In the genomic region with DNA sequence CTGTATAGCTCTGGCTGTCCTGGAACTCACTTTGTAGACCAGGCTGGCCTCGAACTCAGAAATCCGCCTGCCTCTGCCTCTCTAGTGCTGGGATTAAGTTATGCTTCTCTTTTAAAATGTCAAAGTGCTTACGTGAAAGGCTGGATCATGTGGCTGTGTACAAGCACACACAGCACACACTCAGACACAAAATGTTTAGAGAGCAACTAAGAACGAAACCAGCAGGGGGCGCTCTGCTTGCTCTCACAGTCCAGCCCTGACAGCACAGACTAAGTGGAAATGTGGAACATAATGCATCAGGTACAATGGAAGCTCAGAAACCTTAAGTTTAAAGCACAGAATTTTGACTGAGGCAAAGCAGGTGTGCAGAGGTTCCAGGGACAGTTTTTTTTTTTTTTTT, we compare ENCODE assay signal across 8 mouse cellular contexts. TPM values are rescaled to one million over a fixed set of nuclear protein-coding genes. Genes with fewer than 3 reads are reported as not detected.
DNase-seq lines count a peak whose midpoint lies in the region; ATAC-seq and TF ChIP-seq lines count a peak whose summit lies in the region.

No protein-coding gene starts in this region.

- H3K27ac ChIP-seq in MEL (ENCODE audit: control insufficient read depth, low read depth, low read length): no peak overlapping the region
- no peak overlapping the region for H3K27ac ChIP-seq in forebrain, embryonic 12.5 days
- no peak overlapping the region for H3K27ac ChIP-seq in lung, postnatal 0 days (ENCODE audit: low read length)

- WGBS in forebrain, embryonic 12.5 days: 9% methylated on average over 5 of the region's 5 CpGs
- 9% methylated on average over 5 of the region's 5 CpGs for WGBS in lung, postnatal 0 days

- peak; percentile 66; the same call in 1 of the 2 replicates for ATAC-seq in forebrain, embryonic 12.5 days (ENCODE audit: low FRiP score)
- peak; percentile 81 for ATAC-seq in lung, postnatal 0 days

- peak; percentile 47 for TF ChIP-seq RAD21 in MEL (IDR thresholded peaks at IDR 0.05; ENCODE audit: low read depth, low read length)

- no peaks in the 10 kb centered on the region for H3K9me3 ChIP-seq in MEL (replicated peaks; ENCODE audit: insufficient read depth, low read length)
- H3K9me3 ChIP-seq in forebrain, embryonic 12.5 days: 0 out of 2 replicates have a peak, but pooled peaks cover 3% of the 10 kb centered on the region
- H3K9me3 ChIP-seq in lung, postnatal 0 days (ENCODE audit: low read length): no peaks in the 10 kb centered on the region

- no peak overlapping the region for H3K9ac ChIP-seq in MEL (ENCODE audit: control insufficient read depth, low read depth, low read length, poor library complexity, severe bottlenecking)
- no peak overlapping the region for H3K9ac ChIP-seq in forebrain, embryonic 12.5 days
- H3K9ac ChIP-seq in lung, postnatal 0 days (replicated peaks; ENCODE audit: low read depth): no peak overlapping the region

- peak; percentile 93 to 98 (median 96) for TF ChIP-seq CTCF in MEL (IDR thresholded peaks at IDR 0.05 in 2 of 3, conservative IDR thresholded peaks at IDR 0.05 in 1 of 3; ENCODE audit: control insufficient read depth in 1 of 3, insufficient read depth in 1 of 3, low read depth in 2 of 3, low read length in 3 of 3, poor library complexity in 1 of 3, severe bottlenecking in 1 of 3)
- TF ChIP-seq CTCF in lung, postnatal 0 days (IDR thresholded peaks at IDR 0.05): peak; percentile 92

- intact Hi-C loops in heart, postnatal 36 days (cut with DNase I): loop anchor here (5.0 kb wide), 2 partner anchors 95 to 110 kb away; a partner anchor contains a TSS

- peaks cover 0 to 42% of the 10 kb centered on the region in 2 experiments; a peak in 3 of 4 replicates for H3K36me3 ChIP-seq in MEL (ENCODE audit: control insufficient read depth in 1 of 2, insufficient read depth in 2 of 2, low read length in 2 of 2)
- no peaks in the 10 kb centered on the region for H3K36me3 ChIP-seq in forebrain, embryonic 12.5 days (replicated peaks)
- no peaks in the 10 kb centered on the region for H3K36me3 ChIP-seq in lung, postnatal 0 days (ENCODE audit: insufficient read depth, low read length)

- peaks cover 18% of the 10 kb centered on the region for H3K79me2 ChIP-seq in MEL (ENCODE audit: control insufficient read depth, insufficient read depth, low read length, poor library complexity)

- no peak for TF ChIP-seq POLR2A in MEL (IDR thresholded peaks at IDR 0.05; ENCODE audit: control insufficient read depth in 1 of 2, insufficient read depth in 1 of 2, low read depth in 1 of 2, low read length in 2 of 2, poor library complexity in 1 of 2)

- H3K4me2 ChIP-seq in forebrain, embryonic 12.5 days: no peak overlapping the region
- H3K4me2 ChIP-seq in lung, postnatal 0 days (replicated peaks; ENCODE audit: low read depth, low read length): no peak overlapping the region

- TF ChIP-seq EP300 in MEL (IDR thresholded peaks at IDR 0.05; ENCODE audit: low read depth in 1 of 2, low read length in 2 of 2): no peak; a peak in 1 of 4 replicates
- no peak for TF ChIP-seq EP300 in lung, postnatal 0 days (IDR thresholded peaks at IDR 0.05)

- peaks cover 25% of the 10 kb centered on the region in 2 experiments for H3K4me1 ChIP-seq in MEL (ENCODE audit: control insufficient read depth in 1 of 2, insufficient read depth in 2 of 2, low read length in 2 of 2)
- H3K4me1 ChIP-seq in forebrain, embryonic 12.5 days: peaks cover 12% of the 10 kb centered on the region
- peaks cover 4% of the 10 kb centered on the region; the same call in 1 of the 2 replicates for H3K4me1 ChIP-seq in lung, postnatal 0 days (ENCODE audit: insufficient read depth, low read depth, low read length)

- peak; percentile 98 for DNase-seq in MEL (ENCODE audit: low read depth, low spot score)
- DNase-seq in c-Kit-negative CD71-positive TER-119-positive erythroid progenitor cells, embryonic 14.5 days (ENCODE audit: low read depth, low spot score): peak; percentile 91
- peak; percentile 87 to 89 for DNase-seq in heart, postnatal 36 days
- peak; percentile 79 to 84 for DNase-seq in layer of hippocampus, postnatal 10 days (ENCODE audit: low spot score in 2 of 2)
- DNase-seq in lung, postnatal 0 days (ENCODE audit: low spot score): peak; percentile 93
- peak; percentile 82 to 91 for DNase-seq in right cerebral cortex, adult 2 months (ENCODE audit: low spot score in 2 of 2)
- DNase-seq in urinary bladder, postnatal 25 days (ENCODE audit: low spot score): peak; percentile 77

- H3K27me3 ChIP-seq in MEL (ENCODE audit: control insufficient read depth in 1 of 2, insufficient read depth in 2 of 2, low read length in 2 of 2): no peaks in the 10 kb centered on the region
- H3K27me3 ChIP-seq in forebrain, embryonic 12.5 days: no peaks in the 10 kb centered on the region
- no peaks in the 10 kb centered on the region for H3K27me3 ChIP-seq in lung, postnatal 0 days (replicated peaks; ENCODE audit: insufficient read depth, low read length)

- H3K4me3 ChIP-seq in MEL (ENCODE audit: control insufficient read depth in 1 of 2, insufficient read depth in 1 of 2, low read depth in 2 of 2, low read length in 2 of 2): no peak overlapping the region
- H3K4me3 ChIP-seq in forebrain, embryonic 12.5 days (replicated peaks): no peak overlapping the region
- H3K4me3 ChIP-seq in lung, postnatal 0 days (ENCODE audit: low read depth, low read length): no peak overlapping the region

TF ChIP-seq in MEL, 35 proteins besides CTCF, POLR2A, EP300 and RAD21 (continues in another document):
- no peak; the same call in 1 of the 2 replicates for TF ChIP-seq ELF1 (IDR thresholded peaks at IDR 0.05; ENCODE audit: low read depth, low read length)
- no peak for TF ChIP-seq POLR2AphosphoS5 (IDR thresholded peaks at IDR 0.05; ENCODE audit: borderline replicate concordance, low read depth, low read length)
- TF ChIP-seq ZC3H11A (IDR thresholded peaks at IDR 0.05; ENCODE audit: low read depth, low read length): no peak; the same call in 1 of the 2 replicates
- TF ChIP-seq MAX (IDR thresholded peaks at IDR 0.05; ENCODE audit: low read length): peak; percentile 73; the same call in 1 of the 2 replicates
- TF ChIP-seq MYB (IDR thresholded peaks at IDR 0.05; ENCODE audit: low read depth, low read length): no peak
- TF ChIP-seq RCOR1 (IDR thresholded peaks at IDR 0.05; ENCODE audit: low read depth, low read length): 0 out of 2 replicates have a peak, but pooled peaks have one; percentile 12
- peak; percentile 60; the same call in 1 of the 2 replicates for TF ChIP-seq HCFC1 (IDR thresholded peaks at IDR 0.05; ENCODE audit: low read depth, low read length)
- 0 out of 2 replicates have a peak, but pooled peaks have one; percentile 17 for TF ChIP-seq NRF1 (IDR thresholded peaks at IDR 0.05; ENCODE audit: insufficient read depth, low read depth, low read length, poor library complexity, severe bottlenecking)
- TF ChIP-seq USF1 (IDR thresholded peaks at IDR 0.05; ENCODE audit: low read depth, low read length): peak; percentile 75
- TF ChIP-seq UBTF (IDR thresholded peaks at IDR 0.05; ENCODE audit: borderline replicate concordance, insufficient read depth, low read depth, low read length): no peak
- TF ChIP-seq GATA1 (IDR thresholded peaks at IDR 0.05; ENCODE audit: low read depth, low read length): no peak
- TF ChIP-seq TBP (IDR thresholded peaks at IDR 0.05; ENCODE audit: low read depth, low read length): peak; percentile 70
- no peak for TF ChIP-seq ZKSCAN1 (IDR thresholded peaks at IDR 0.05; ENCODE audit: low read depth, low read length)
- TF ChIP-seq POLR2AphosphoS2 (IDR thresholded peaks at IDR 0.05; ENCODE audit: low read length): no peak
- TF ChIP-seq SIN3A (IDR thresholded peaks at IDR 0.05; ENCODE audit: low read length): peak; percentile 85
- no peak for TF ChIP-seq CHD1 (IDR thresholded peaks at IDR 0.05; ENCODE audit: low read depth, low read length)
- no peak for TF ChIP-seq BHLHE40 (IDR thresholded peaks at IDR 0.05; ENCODE audit: borderline replicate concordance, low read depth, low read length)
- no peak for TF ChIP-seq JUND (IDR thresholded peaks at IDR 0.05; ENCODE audit: low read depth, low read length)
- TF ChIP-seq CHD2 (IDR thresholded peaks at IDR 0.05; ENCODE audit: low read length): no peak
- no peak for TF ChIP-seq ZMIZ1 (IDR thresholded peaks at IDR 0.05; ENCODE audit: low read depth, low read length)
- TF ChIP-seq ZNF384 (IDR thresholded peaks at IDR 0.05; ENCODE audit: low read depth, low read length): peak; percentile 55
- TF ChIP-seq KAT2A (conservative IDR thresholded peaks at IDR 0.05; ENCODE audit: low read depth, low read length): no peak
- peak; percentile 91 for TF ChIP-seq MXI1 (IDR thresholded peaks at IDR 0.05; ENCODE audit: low read depth, low read length)
- peak; percentile 91 for TF ChIP-seq MYC (IDR thresholded peaks at IDR 0.05; ENCODE audit: low read depth, low read length)

RNA-seq across cellular contexts. Expression of a gene that starts 2.4 kb away (rescaled TPM):
- 22.1 and 22.6 TPM in 2 replicates for total RNA-seq in MEL (2012; rRNA removed)
- 10 to 100 TPM; 17.1 to 66.9 TPM for polyA plus RNA-seq in MEL (2012; ENCODE audit: insufficient read depth in 1 of 2, insufficient read length in 2 of 2, low read depth in 1 of 2, low replicate concordance in 2 of 2, missing spikeins in 1 of 2)
- 19.5 and 20.1 TPM in 2 replicates for polyA plus RNA-seq in forebrain, embryonic 12.5 days (2016; fragmentation: Nextera tagmentation; extraction: Ambion mirVana)
- total RNA-seq in heart, postnatal 36 days (2021): 1 to 10 TPM in 1 of 2 experiments, under 1 TPM in 1; 0.81 to 1.0 TPM
- 1 to 10 TPM; 6.0 to 6.6 TPM for total RNA-seq in layer of hippocampus, postnatal 10 days (2021)
- polyA plus RNA-seq in lung, postnatal 0 days (2015; fragmentation: Nextera tagmentation; extraction: Ambion mirVana): 1.7 and 2.0 TPM in 2 replicates

RNA-seq across cellular contexts. Expression of a gene that starts 6.1 kb away (rescaled TPM):
- 104 and 107 TPM in 2 replicates for total RNA-seq in MEL (2012; rRNA removed)
- polyA plus RNA-seq in MEL (2012; ENCODE audit: insufficient read depth in 1 of 2, insufficient read length in 2 of 2, low read depth in 1 of 2, low replicate concordance in 2 of 2, missing spikeins in 1 of 2): 10 to 100 TPM in 1 of 2 experiments, not detected in 1; 71.7 TPM
- 30.9 and 33.9 TPM in 2 replicates for polyA plus RNA-seq in forebrain, embryonic 12.5 days (2016; fragmentation: Nextera tagmentation; extraction: Ambion mirVana)
- total RNA-seq in heart, postnatal 36 days (2021): 10 to 100 TPM; 15.5 to 15.6 TPM
- total RNA-seq in layer of hippocampus, postnatal 10 days (2021): 10 to 100 TPM; 18.0 to 18.6 TPM
- polyA plus RNA-seq in lung, postnatal 0 days (2015; fragmentation: Nextera tagmentation; extraction: Ambion mirVana): 40.8 and 42.4 TPM in 2 replicates

RNA-seq across cellular contexts. Expression of a gene that starts 55.1 kb away (rescaled TPM):
- 30.0 and 33.9 TPM in 2 replicates for total RNA-seq in MEL (2012; rRNA removed)
- 10 to 100 TPM in 1 of 2 experiments, not detected in 1; 23.6 TPM for polyA plus RNA-seq in MEL (2012; ENCODE audit: insufficient read depth in 1 of 2, insufficient read length in 2 of 2, low read depth in 1 of 2, low replicate concordance in 2 of 2, missing spikeins in 1 of 2)
- polyA plus RNA-seq in forebrain, embryonic 12.5 days (2016; fragmentation: Nextera tagmentation; extraction: Ambion mirVana): 27.8 and 30.4 TPM in 2 replicates
- 10 to 100 TPM; 26.4 to 27.8 TPM for total RNA-seq in heart, postnatal 36 days (2021)
- 10 to 100 TPM; 10.7 to 10.8 TPM for total RNA-seq in layer of hippocampus, postnatal 10 days (2021)
- polyA plus RNA-seq in lung, postnatal 0 days (2015; fragmentation: Nextera tagmentation; extraction: Ambion mirVana): 17.8 and 19.5 TPM in 2 replicates
